7 mouse cellular contexts compared by ENCODE assay signal in genomic region chr4:115897901-115898631, GRCm38 (mm10). TPM values are rescaled to one million over a fixed set of nuclear protein-coding genes. Genes with fewer than 3 reads are reported as not detected.
DNase-seq lines count a peak whose midpoint lies in the region; ATAC-seq lines count a peak whose summit lies in the region.

No protein-coding gene starts in this region.

- H3K27me3 ChIP-seq in lung, embryonic 15.5 days: peaks cover 68% of the 10 kb centered on the region
- peaks cover 70% of the 10 kb centered on the region for H3K27me3 ChIP-seq in embryonic facial prominence, embryonic 15.5 days
- H3K27me3 ChIP-seq in intestine, embryonic 14.5 days (replicated peaks; ENCODE audit: control insufficient read depth, insufficient read depth, low read length): peaks cover 60% of the 10 kb centered on the region
- peaks cover 45% of the 10 kb centered on the region for H3K27me3 ChIP-seq in midbrain, embryonic 14.5 days (ENCODE audit: control insufficient read depth, insufficient read depth, low read length)

- H3K4me3 ChIP-seq in lung, embryonic 15.5 days: peak overlapping the region; percentile 37
- peak overlapping the region; percentile 39 for H3K4me3 ChIP-seq in embryonic facial prominence, embryonic 15.5 days (replicated peaks)
- H3K4me3 ChIP-seq in intestine, embryonic 14.5 days (ENCODE audit: low read depth, low read length): peak overlapping the region; percentile 38
- H3K4me3 ChIP-seq in midbrain, embryonic 14.5 days (replicated peaks; ENCODE audit: low read depth, low read length): peak overlapping the region; percentile 39

- H3K9ac ChIP-seq in lung, embryonic 15.5 days: peak overlapping the region; percentile 16; the same call in 1 of the 2 replicates
- peak overlapping the region; percentile 9; the same call in 1 of the 2 replicates for H3K9ac ChIP-seq in embryonic facial prominence, embryonic 15.5 days
- H3K9ac ChIP-seq in intestine, embryonic 14.5 days (ENCODE audit: low read length): 0 out of 2 replicates have a peak overlapping the region, but pooled peaks have one; percentile 16
- H3K9ac ChIP-seq in midbrain, embryonic 14.5 days (replicated peaks; ENCODE audit: low read length): peak overlapping the region; percentile 60

- 0 out of 2 replicates have a peak, but pooled peaks have one; percentile 36 for ATAC-seq in lung, embryonic 15.5 days (ENCODE audit: borderline replicate concordance, extremely low read depth, low FRiP score, low TSS enrichment)
- peak; percentile 8; the same call in 1 of the 2 replicates for ATAC-seq in embryonic facial prominence, embryonic 15.5 days (ENCODE audit: insufficient number of reproducible peaks, low FRiP score, low TSS enrichment, low read depth)
- 0 out of 2 replicates have a peak, but pooled peaks have one; percentile 7 for ATAC-seq in intestine, embryonic 14.5 days (replicated peaks; ENCODE audit: low FRiP score, low TSS enrichment, low read depth)
- ATAC-seq in midbrain, embryonic 14.5 days (ENCODE audit: low FRiP score, low TSS enrichment): peak; percentile 61
- no peak for ATAC-seq in activated CD4-positive, CD25-positive, alpha-beta regulatory T cell, adult 4 months

- no peaks in the 10 kb centered on the region for H3K36me3 ChIP-seq in lung, embryonic 15.5 days
- H3K36me3 ChIP-seq in embryonic facial prominence, embryonic 15.5 days: no peaks in the 10 kb centered on the region
- no peaks in the 10 kb centered on the region for H3K36me3 ChIP-seq in intestine, embryonic 14.5 days (ENCODE audit: control insufficient read depth, insufficient read depth, low read length)
- H3K36me3 ChIP-seq in midbrain, embryonic 14.5 days (ENCODE audit: control insufficient read depth, insufficient read depth, low read length): no peaks in the 10 kb centered on the region

- peak overlapping the region; percentile 80 for H3K4me2 ChIP-seq in lung, embryonic 15.5 days
- H3K4me2 ChIP-seq in embryonic facial prominence, embryonic 15.5 days (replicated peaks): peak overlapping the region; percentile 77
- H3K4me2 ChIP-seq in intestine, embryonic 14.5 days (ENCODE audit: low read length): peak overlapping the region; percentile 62
- peak overlapping the region; percentile 89 for H3K4me2 ChIP-seq in midbrain, embryonic 14.5 days (ENCODE audit: low read length)

- no peak for DNase-seq in lung, postnatal 36 days
- peak; percentile 68 for DNase-seq in intestine, embryonic 14.5 days (ENCODE audit: low spot score)
- peak; percentile 76 for DNase-seq in midbrain, embryonic 14.5 days
- no peak for DNase-seq in natural killer cell, adult 2 months (ENCODE audit: low spot score in 2 of 2)

- no peak overlapping the region for H3K27ac ChIP-seq in lung, embryonic 15.5 days
- no peak overlapping the region for H3K27ac ChIP-seq in embryonic facial prominence, embryonic 15.5 days (replicated peaks)
- H3K27ac ChIP-seq in intestine, embryonic 14.5 days (ENCODE audit: low read depth): no peak overlapping the region
- H3K27ac ChIP-seq in midbrain, embryonic 14.5 days (replicated peaks; ENCODE audit: low read depth, low read length): no peak overlapping the region

- 1% methylated on average over 55 of the region's 56 CpGs for WGBS in lung, embryonic 15.5 days
- under 1% methylated on average over 56 of the region's 56 CpGs for WGBS in embryonic facial prominence, embryonic 15.5 days
- 2% methylated on average over 54 of the region's 56 CpGs for WGBS in intestine, embryonic 14.5 days
- 1% methylated on average over 56 of the region's 56 CpGs for WGBS in midbrain, embryonic 14.5 days

- H3K9me3 ChIP-seq in lung, embryonic 15.5 days: no peaks in the 10 kb centered on the region
- H3K9me3 ChIP-seq in embryonic facial prominence, embryonic 15.5 days (replicated peaks): no peaks in the 10 kb centered on the region
- H3K9me3 ChIP-seq in intestine, embryonic 14.5 days (ENCODE audit: control insufficient read depth, low read length): no peaks in the 10 kb centered on the region
- H3K9me3 ChIP-seq in midbrain, embryonic 14.5 days (ENCODE audit: control insufficient read depth, low read length): no peaks in the 10 kb centered on the region

- H3K4me1 ChIP-seq in lung, embryonic 15.5 days: peaks cover 9% of the 10 kb centered on the region; the same call in 1 of the 2 replicates
- peaks cover 8% of the 10 kb centered on the region for H3K4me1 ChIP-seq in embryonic facial prominence, embryonic 15.5 days
- H3K4me1 ChIP-seq in intestine, embryonic 14.5 days (replicated peaks; ENCODE audit: control insufficient read depth, insufficient read depth, low read length): no peaks in the 10 kb centered on the region
- peaks cover 9% of the 10 kb centered on the region for H3K4me1 ChIP-seq in midbrain, embryonic 14.5 days (ENCODE audit: control insufficient read depth, insufficient read depth, low read length)

RNA-seq across cellular contexts. Expression of gene 6430628N08Rik, which starts 7.6 kb away (rescaled TPM):
- not detected in 2 replicates for polyA plus RNA-seq in lung, embryonic 15.5 days (2015; fragmentation: Nextera tagmentation; extraction: Ambion mirVana)
- 0.23 TPM in 1 of 2 replicates, not detected in the other for polyA plus RNA-seq in embryonic facial prominence, embryonic 15.5 days (2015; fragmentation: Nextera tagmentation; extraction: Ambion mirVana)
- not detected in 2 replicates for polyA plus RNA-seq in intestine, embryonic 14.5 days (2014; fragmentation: Nextera tagmentation; extraction: Ambion mirVana)
- polyA plus RNA-seq in midbrain, embryonic 14.5 days (2014; fragmentation: Nextera tagmentation; extraction: Ambion mirVana): not detected in 2 replicates
- not detected for polyA plus RNA-seq in activated CD4-positive, CD25-positive, alpha-beta regulatory T cell, adult 4 months (2017; shearing (Covaris generic))

RNA-seq across cellular contexts. Expression of gene Kncn, which starts 13.9 kb away (rescaled TPM):
- not detected in 2 replicates for polyA plus RNA-seq in lung, embryonic 15.5 days (2015; fragmentation: Nextera tagmentation; extraction: Ambion mirVana)
- polyA plus RNA-seq in embryonic facial prominence, embryonic 15.5 days (2015; fragmentation: Nextera tagmentation; extraction: Ambion mirVana): not detected in 2 replicates
- polyA plus RNA-seq in intestine, embryonic 14.5 days (2014; fragmentation: Nextera tagmentation; extraction: Ambion mirVana): not detected in 2 replicates
- polyA plus RNA-seq in midbrain, embryonic 14.5 days (2014; fragmentation: Nextera tagmentation; extraction: Ambion mirVana): 0.15 and 0.24 TPM in 2 replicates
- not detected for polyA plus RNA-seq in activated CD4-positive, CD25-positive, alpha-beta regulatory T cell, adult 4 months (2017; shearing (Covaris generic))

RNA-seq across cellular contexts. Expression of gene Dmbx1, which starts 41.7 kb away (rescaled TPM):
- polyA plus RNA-seq in lung, embryonic 15.5 days (2015; fragmentation: Nextera tagmentation; extraction: Ambion mirVana): 0.05 TPM in 1 of 2 replicates, not detected in the other
- polyA plus RNA-seq in embryonic facial prominence, embryonic 15.5 days (2015; fragmentation: Nextera tagmentation; extraction: Ambion mirVana): 3.3 TPM in 2 replicates
- polyA plus RNA-seq in intestine, embryonic 14.5 days (2014; fragmentation: Nextera tagmentation; extraction: Ambion mirVana): 0.07 TPM in 1 of 2 replicates, not detected in the other
- polyA plus RNA-seq in midbrain, embryonic 14.5 days (2014; fragmentation: Nextera tagmentation; extraction: Ambion mirVana): 8.2 and 8.5 TPM in 2 replicates
- polyA plus RNA-seq in activated CD4-positive, CD25-positive, alpha-beta regulatory T cell, adult 4 months (2017; shearing (Covaris generic)): not detected

RNA-seq across cellular contexts. Expression of gene Mknk1, which starts 59.1 kb away (rescaled TPM):
- polyA plus RNA-seq in lung, embryonic 15.5 days (2015; fragmentation: Nextera tagmentation; extraction: Ambion mirVana): 23.9 and 28.3 TPM in 2 replicates
- 33.1 and 33.2 TPM in 2 replicates for polyA plus RNA-seq in embryonic facial prominence, embryonic 15.5 days (2015; fragmentation: Nextera tagmentation; extraction: Ambion mirVana)
- 21.3 and 24.7 TPM in 2 replicates for polyA plus RNA-seq in intestine, embryonic 14.5 days (2014; fragmentation: Nextera tagmentation; extraction: Ambion mirVana)
- 16.0 and 18.0 TPM in 2 replicates for polyA plus RNA-seq in midbrain, embryonic 14.5 days (2014; fragmentation: Nextera tagmentation; extraction: Ambion mirVana)
- 10 to 100 TPM; 30.7 to 46.8 TPM for polyA plus RNA-seq in activated CD4-positive, CD25-positive, alpha-beta regulatory T cell, adult 4 months (2017; shearing (Covaris generic))

Comparison
In these comparisons a context has a peak if more than half of its experiments do, and no peak if none do; other contexts are left out.
1. H3K9ac ChIP-seq: peak in every context shown above with its lines; median percentile 60 in midbrain, embryonic 14.5 days; 16 in lung, embryonic 15.5 days; 16 in intestine, embryonic 14.5 days; 9 in embryonic facial prominence, embryonic 15.5 days.
2. DNase-seq: peak in intestine, embryonic 14.5 days (single experiment) and midbrain, embryonic 14.5 days (single experiment); none in lung, postnatal 36 days (single experiment) and natural killer cell, adult 2 months (0 of 2).
3. Peak in every context shown above with its lines, with median percentiles within 50 percentile points of each other: H3K4me2 ChIP-seq and H3K4me3 ChIP-seq.